Mouse (Mus musculus) liver, adult 2 months (tissue): Measurements from ENCODE around the gene Zfr2.

ENCODE experiments used
- CTCF ChIP-seq: fragments of 200-500 bp; IDR thresholded peaks from 2 replicates; pipeline ENCODE4 v1.5.1; 2011; ENCODE audit warnings: low read depth, low read length, control low read depth
- POLR2A ChIP-seq: fragments of 200-500 bp; IDR thresholded peaks from 2 replicates; pipeline ENCODE4 v1.6.1; 2011; ENCODE audit warnings: low read length, control low read depth; ENCODE audit not compliant: insufficient read depth; ENCODE audit errors: extremely low read depth

DNA sequence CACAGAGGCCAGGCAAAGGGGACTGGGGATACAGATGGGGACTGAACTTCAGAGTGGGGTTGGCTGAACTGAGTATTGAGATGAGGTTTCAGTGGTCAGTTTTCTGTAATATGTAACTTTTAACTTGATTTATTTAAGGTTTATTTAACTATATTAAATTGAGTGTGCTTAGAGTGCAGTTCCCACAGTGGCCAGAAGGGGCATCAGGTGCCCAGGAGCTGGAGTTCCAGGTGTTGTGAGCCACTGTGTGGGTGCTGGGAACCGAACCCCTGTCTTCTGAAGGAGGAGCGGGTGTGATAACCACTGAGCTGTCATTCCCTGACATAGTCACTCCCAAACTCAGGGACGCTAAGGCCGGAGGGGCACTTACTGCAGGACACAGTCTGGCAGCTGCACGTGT is 22.8 kb upstream of the Zfr2 start:
- no peak for TF ChIP-seq POLR2A
- TF ChIP-seq CTCF, result peak; percentile 42
